16 mouse cellular contexts compared by ENCODE assay signal in genomic region chr14:58939086-58939485, GRCm38 (mm10).
DNase-seq lines count a peak whose midpoint lies in the region; ATAC-seq lines count a peak whose summit lies in the region.
"Had no signal": no experiment of that assay in that cellular context is flagged by ENCODE, and none has a peak within 500 bp of the region (broad histone marks: within the 10 kb centered on the region; RNA-seq: fewer than 3 reads in every experiment).

No protein-coding gene starts in this region.

- no peak overlapping the region for H3K27ac ChIP-seq in midbrain, embryonic 11.5 days (ENCODE audit: low read depth, low read length)
- no peak overlapping the region for H3K27ac ChIP-seq in midbrain, embryonic 10.5 days (replicated peaks)
- no peak overlapping the region for H3K27ac ChIP-seq in embryonic facial prominence, embryonic 14.5 days (replicated peaks; ENCODE audit: low read depth, low read length)
- H3K27ac ChIP-seq: embryonic facial prominence, embryonic 12.5 days; limb, embryonic 10.5 days; liver, embryonic 12.5 days had no signal

- DNase-seq in adrenal gland, postnatal 10 days, result peak; percentile 15
- no peak for DNase-seq in adrenal gland, postnatal 4 days (ENCODE audit: low spot score in 2 of 2)
- peak; percentile 12 for DNase-seq in midbrain, embryonic 11.5 days (ENCODE audit: low spot score, missing footprints)
- DNase-seq in midbrain, embryonic 10.5 days (ENCODE audit: low spot score), result no peak
- peak; percentile 87 to 95 for DNase-seq in cerebellum, adult 18-20 months
- peak; percentile 55 for DNase-seq in embryonic facial prominence, embryonic 14.5 days (ENCODE audit: low spot score)
- no peak for DNase-seq in right cerebral cortex, adult 18-20 months
- DNase-seq in embryo, embryonic 10.5 days (ENCODE audit: low spot score), result no peak
- DNase-seq: kidney, adult 9 months; layer of hippocampus, postnatal 36 days; thymus, adult 18-20 months had no signal

- H3K27me3 ChIP-seq in midbrain, embryonic 11.5 days (ENCODE audit: control insufficient read depth, insufficient read depth, low read length), result no peaks in the 10 kb centered on the region
- H3K27me3 ChIP-seq in midbrain, embryonic 10.5 days (ENCODE audit: low read depth, poor library complexity, severe bottlenecking), result no peaks in the 10 kb centered on the region
- no peaks in the 10 kb centered on the region for H3K27me3 ChIP-seq in embryonic facial prominence, embryonic 14.5 days (replicated peaks; ENCODE audit: control insufficient read depth, insufficient read depth, low read length)
- H3K27me3 ChIP-seq: embryonic facial prominence, embryonic 12.5 days; liver, embryonic 12.5 days had no signal

- no peaks in the 10 kb centered on the region for H3K36me3 ChIP-seq in midbrain, embryonic 11.5 days (ENCODE audit: control insufficient read depth, insufficient read depth, low read length)
- H3K36me3 ChIP-seq in midbrain, embryonic 10.5 days, result no peaks in the 10 kb centered on the region
- no peaks in the 10 kb centered on the region for H3K36me3 ChIP-seq in embryonic facial prominence, embryonic 14.5 days (ENCODE audit: control insufficient read depth, insufficient read depth, low read length)
- H3K36me3 ChIP-seq: embryonic facial prominence, embryonic 12.5 days; limb, embryonic 10.5 days; liver, embryonic 12.5 days had no signal

- no peak overlapping the region for H3K9ac ChIP-seq in midbrain, embryonic 11.5 days (ENCODE audit: low read length)
- no peak overlapping the region for H3K9ac ChIP-seq in embryonic facial prominence, embryonic 14.5 days (ENCODE audit: low read depth, low read length)
- H3K9ac ChIP-seq: embryonic facial prominence, embryonic 12.5 days; liver, embryonic 12.5 days had no signal

- H3K4me2 ChIP-seq in midbrain, embryonic 11.5 days, result no peak overlapping the region
- H3K4me2 ChIP-seq in embryonic facial prominence, embryonic 14.5 days (ENCODE audit: low read depth, low read length), result no peak overlapping the region
- H3K4me2 ChIP-seq: embryonic facial prominence, embryonic 12.5 days; heart, embryonic 11.5 days; liver, embryonic 12.5 days had no signal

- WGBS in midbrain, embryonic 11.5 days, result 69% methylated on average over 1 of the region's 1 CpGs
- 87% methylated on average over 1 of the region's 1 CpGs for WGBS in midbrain, embryonic 10.5 days
- 86% methylated on average over 1 of the region's 1 CpGs for WGBS in embryonic facial prominence, embryonic 14.5 days

- ATAC-seq in midbrain, embryonic 11.5 days (ENCODE audit: low FRiP score), result no peak
- peak; percentile 76; the same call in 1 of the 2 replicates for ATAC-seq in embryonic facial prominence, embryonic 14.5 days (ENCODE audit: low read depth)
- ATAC-seq: liver, embryonic 12.5 days had no signal

- no peaks in the 10 kb centered on the region for H3K9me3 ChIP-seq in midbrain, embryonic 11.5 days (ENCODE audit: control insufficient read depth, low read length)
- H3K9me3 ChIP-seq in midbrain, embryonic 10.5 days (replicated peaks), result no peaks in the 10 kb centered on the region
- H3K9me3 ChIP-seq in embryonic facial prominence, embryonic 14.5 days (ENCODE audit: control insufficient read depth, low read length), result no peaks in the 10 kb centered on the region
- H3K9me3 ChIP-seq: embryonic facial prominence, embryonic 12.5 days; limb, embryonic 10.5 days; liver, embryonic 12.5 days had no signal

- peaks cover 9% of the 10 kb centered on the region for H3K4me1 ChIP-seq in midbrain, embryonic 11.5 days (ENCODE audit: control insufficient read depth, insufficient read depth, low read length)
- H3K4me1 ChIP-seq in midbrain, embryonic 10.5 days, result peaks cover 33% of the 10 kb centered on the region
- H3K4me1 ChIP-seq in embryonic facial prominence, embryonic 14.5 days (ENCODE audit: control insufficient read depth, insufficient read depth, low read length), result no peaks in the 10 kb centered on the region
- H3K4me1 ChIP-seq: embryonic facial prominence, embryonic 12.5 days; liver, embryonic 12.5 days had no signal

- no peak overlapping the region for H3K4me3 ChIP-seq in midbrain, embryonic 11.5 days (ENCODE audit: low read depth, low read length)
- no peak overlapping the region for H3K4me3 ChIP-seq in midbrain, embryonic 10.5 days
- H3K4me3 ChIP-seq in embryonic facial prominence, embryonic 14.5 days (ENCODE audit: low read depth, low read length), result no peak overlapping the region
- H3K4me3 ChIP-seq: embryonic facial prominence, embryonic 12.5 days; limb, embryonic 10.5 days; liver, embryonic 12.5 days; myocyte had no signal

Comparison
In these comparisons a context has a peak if more than half of its experiments do, and no peak if none do; other contexts are left out.
1. DNase-seq: peak in adrenal gland, postnatal 10 days (single experiment), midbrain, embryonic 11.5 days (single experiment), cerebellum, adult 18-20 months (2 of 2) and embryonic facial prominence, embryonic 14.5 days (single experiment); none in adrenal gland, postnatal 4 days (0 of 2), midbrain, embryonic 10.5 days (single experiment), right cerebral cortex, adult 18-20 months (single experiment) and embryo, embryonic 10.5 days (single experiment).